Mouse (Mus musculus) hindbrain, embryonic 14.5 days (tissue): ENCODE measurements around the gene Hvcn1. TPM values are rescaled to one million over a fixed set of nuclear protein-coding genes. Genes with fewer than 3 reads are reported as not detected.

Source experiments
- ATAC-seq: fragments of 200-750 bp; cut with Nextera tagmentation; 2 replicates; pipeline ENCODE4 v1.8.0; 2017; ENCODE audit warnings: moderate number of reproducible peaks, mild to moderate bottlenecking, moderate TSS enrichment, moderate library complexity; ENCODE audit not compliant: low FRiP score
- DNase-seq: peaks from one replicate; pipeline ENCODE4 v3.0.0-alpha.2; 2015; ENCODE audit warnings: low spot score
- H3K27ac ChIP-seq: fragments of 300-500 bp; sonication (generic); 2 replicates; pipeline ENCODE4 v1.5.1; 2014; ENCODE audit warnings: mild to moderate bottlenecking, moderate library complexity
- H3K27me3 ChIP-seq: fragments of 300-500 bp; sonication (generic); 2 replicates; pipeline ENCODE4 v1.6.1; 2014; ENCODE audit warnings: mild to moderate bottlenecking, low read length, mixed read lengths; ENCODE audit not compliant: control insufficient read depth, insufficient read depth
- H3K36me3 ChIP-seq: fragments of 300-500 bp; sonication (generic); replicated peaks from 2 replicates; pipeline ENCODE4 v1.6.1; 2014; ENCODE audit not compliant: control insufficient read depth, insufficient read depth
- H3K4me1 ChIP-seq: fragments of 300-500 bp; sonication (generic); replicated peaks from 2 replicates; pipeline ENCODE4 v1.6.1; 2014; ENCODE audit warnings: antibody characterized with exemption, low read length, mixed read lengths; ENCODE audit not compliant: control insufficient read depth, insufficient read depth
- H3K4me2 ChIP-seq: fragments of 300-500 bp; sonication (generic); replicated peaks from 2 replicates; pipeline ENCODE4 v1.6.1; 2014; ENCODE audit warnings: mild to moderate bottlenecking, moderate library complexity
- H3K4me3 ChIP-seq: fragments of 300-500 bp; sonication (generic); replicated peaks from 2 replicates; pipeline ENCODE4 v1.5.1; 2014; ENCODE audit warnings: mild to moderate bottlenecking, low read length
- H3K9ac ChIP-seq: fragments of 300-500 bp; sonication (generic); 2 replicates; pipeline ENCODE4 v1.6.1; 2014
- H3K9me3 ChIP-seq: fragments of 300-500 bp; sonication (generic); 2 replicates; pipeline ENCODE4 v1.6.1; 2016; ENCODE audit warnings: low read length; ENCODE audit not compliant: control insufficient read depth
- WGBS: fragments of 180-500 bp; shearing (Covaris S2); extraction: QIAGEN DNeasy Blood & Tissue Kit; methylation state at CpG from one replicate; pipeline ENCODE4 v1.1.7; 2014; 5-methylcytosine and 5-hydroxymethylcytosine counted together
- polyA plus RNA-seq: library from polyadenylated mRNA; unstranded; fragments of >200 nt; fragmentation: Nextera tagmentation; extraction: Ambion mirVana; gene quantifications from 2 replicates; pipeline ENCODE4 v1.2.1, GENCODE M21; 2014

The Hvcn1 gene
- polyA plus RNA-seq, 1 experiment from 2014 or later = 1.5 TPM

DNA sequence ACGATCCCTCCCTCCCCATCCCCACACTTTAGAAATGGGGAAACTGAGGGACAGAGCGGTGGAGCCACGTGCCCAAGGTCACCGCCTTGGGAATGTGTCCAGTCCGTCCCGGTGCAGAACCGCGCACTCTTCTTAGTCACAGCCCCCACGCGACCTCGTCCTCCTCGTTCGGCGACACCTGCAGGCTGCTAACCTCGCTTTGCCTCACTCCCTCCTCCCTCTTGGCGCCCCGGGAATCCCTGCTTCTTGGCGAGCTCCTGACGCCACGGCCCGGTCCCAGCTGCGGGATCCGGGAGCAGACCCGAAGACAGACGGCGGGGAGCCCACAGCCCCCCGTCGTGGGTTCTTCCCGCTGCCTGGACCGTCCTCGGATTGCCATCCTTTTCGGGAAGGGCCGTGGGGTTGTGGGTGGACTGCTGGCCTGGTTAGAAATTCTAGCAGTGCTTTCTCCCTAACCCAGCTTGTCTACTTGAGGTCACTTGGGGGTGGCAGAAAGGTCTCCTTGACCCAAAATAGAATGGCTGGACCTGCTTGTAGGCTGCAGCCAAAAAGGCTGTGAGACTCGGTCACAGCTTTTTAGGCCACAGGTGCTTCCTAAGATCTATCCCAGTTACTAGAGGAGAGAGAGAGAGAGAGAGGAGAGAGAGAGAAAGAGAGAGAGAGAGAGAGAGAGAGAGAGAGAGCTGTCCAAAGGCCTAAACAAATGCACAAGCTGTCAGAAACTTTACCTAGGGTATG lies 78.6 kb downstream of the Hvcn1 start:
- H3K4me1 ChIP-seq = peaks cover 14% of the 10 kb centered on the region
- H3K9me3 ChIP-seq = no peaks in the 10 kb centered on the region
- peak overlapping the region; percentile 92 for H3K9ac ChIP-seq
- peak overlapping the region; percentile 96 for H3K4me3 ChIP-seq
- 1% methylated on average over 34 of the region's 34 CpGs for WGBS
- ATAC-seq (peak; percentile 46; the same call in 1 of the 2 replicates), DNase-seq (peak; percentile 35)
- H3K36me3 ChIP-seq = no peaks in the 10 kb centered on the region; the same call in 1 of the 2 replicates
- H3K27me3 ChIP-seq = no peaks in the 10 kb centered on the region
- peak overlapping the region; percentile 100 for H3K4me2 ChIP-seq
- H3K27ac ChIP-seq = peak overlapping the region; percentile 90

- no peak for ATAC-seq
- Histone ChIP-seq H3K9me3 (no peaks in the 10 kb centered on the region), H3K9ac (peak overlapping the region; percentile 92; the same call in 1 of the 2 replicates), H3K4me2 (peak overlapping the region; percentile 100), H3K4me1 (peaks cover 14% of the 10 kb centered on the region), H3K4me3 (peak overlapping the region; percentile 96), H3K36me3 (no peaks in the 10 kb centered on the region; the same call in 1 of the 2 replicates), H3K27me3 (no peaks in the 10 kb centered on the region), H3K27ac (no peak overlapping the region)
- no peak for DNase-seq
- WGBS = 57% methylated on average over 7 of the region's 7 CpGs
These were observed 79.2 kb downstream of the Hvcn1 start for GRCm38 (mm10) chr5:122285767-122286150.

- Histone ChIP-seq H3K9me3 (no peaks in the 10 kb centered on the region), H3K9ac (no peak overlapping the region), H3K4me1 (peaks cover 14% of the 10 kb centered on the region), H3K36me3 (no peaks in the 10 kb centered on the region; the same call in 1 of the 2 replicates), H3K27me3 (no peaks in the 10 kb centered on the region), H3K4me2 (peak overlapping the region; percentile 100), H3K4me3 (no peak overlapping the region; the same call in 1 of the 2 replicates), H3K27ac (no peak overlapping the region)
- no peak for DNase-seq
- 84% methylated on average over 10 of the region's 10 CpGs for WGBS
- ATAC-seq = no peak
These were observed 79.6 kb downstream of the Hvcn1 start for GRCm38 (mm10) chr5:122286191-122286590.

DNA sequence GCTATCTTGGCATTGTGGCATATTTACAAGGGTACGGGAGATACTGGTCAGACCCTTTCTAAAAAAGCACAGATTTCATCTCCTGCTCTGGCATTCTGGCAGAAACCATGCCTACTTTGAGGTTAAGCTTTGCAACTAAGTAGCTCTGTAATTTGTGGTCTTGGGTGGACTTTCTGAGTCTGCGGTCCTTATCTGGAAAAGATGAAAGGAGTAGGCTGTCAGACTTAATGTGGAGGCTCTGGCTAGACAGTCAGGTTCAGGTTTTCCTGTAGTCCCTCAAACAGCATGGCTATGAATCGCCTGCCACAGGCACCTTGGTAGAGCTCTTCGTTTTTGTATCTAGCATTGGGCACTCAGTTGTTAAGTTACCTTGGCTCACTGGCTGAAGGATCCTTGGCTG lies 80.4 kb downstream of the Hvcn1 start:
- peaks cover 14% of the 10 kb centered on the region for H3K4me1 ChIP-seq
- no peaks in the 10 kb centered on the region for H3K9me3 ChIP-seq
- DNase-seq (no peak), ATAC-seq (no peak)
- WGBS = 92% methylated on average over 4 of the region's 4 CpGs
- H3K36me3 ChIP-seq = no peaks in the 10 kb centered on the region; the same call in 1 of the 2 replicates
- no peaks in the 10 kb centered on the region for H3K27me3 ChIP-seq
- H3K27ac ChIP-seq = no peak overlapping the region
- H3K4me2 ChIP-seq = no peak overlapping the region
- no peak overlapping the region for H3K9ac ChIP-seq
- no peak overlapping the region for H3K4me3 ChIP-seq

DNA sequence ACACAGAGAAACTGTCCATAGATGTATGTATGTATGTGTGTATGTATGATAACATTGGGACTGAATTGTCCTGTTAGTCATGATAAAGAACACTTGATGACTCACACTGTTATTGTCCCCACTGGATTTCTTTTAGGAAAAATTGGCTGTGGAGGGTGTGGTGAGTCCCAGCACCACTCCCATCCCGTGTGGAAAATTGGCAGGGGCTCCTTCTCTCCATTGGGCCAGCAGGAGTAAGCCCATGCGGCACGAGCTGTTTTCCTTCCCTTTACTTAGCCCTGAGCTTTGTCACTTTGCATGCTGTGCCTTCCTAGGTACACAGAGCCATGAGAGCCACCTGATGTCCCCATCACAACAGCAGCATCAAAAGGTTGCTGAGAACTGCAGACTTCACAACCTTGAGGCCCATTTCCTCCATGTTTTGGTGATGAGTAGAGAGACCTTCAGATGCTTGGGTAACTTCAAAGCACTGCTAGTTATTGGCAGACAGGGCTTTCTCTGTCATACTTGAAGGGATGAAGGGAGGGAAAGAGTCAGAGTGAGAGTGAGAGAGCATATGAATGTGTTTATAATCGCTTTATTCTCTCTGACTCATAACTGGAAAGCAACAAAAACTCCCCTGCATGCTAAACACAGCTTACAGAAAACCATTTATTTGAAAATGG lies 81.7 kb downstream of the Hvcn1 start:
- peaks cover 14% of the 10 kb centered on the region for H3K4me1 ChIP-seq
- H3K4me2 ChIP-seq = no peak overlapping the region
- no peaks in the 10 kb centered on the region for H3K9me3 ChIP-seq
- H3K27ac ChIP-seq = no peak overlapping the region
- no peaks in the 10 kb centered on the region; the same call in 1 of the 2 replicates for H3K36me3 ChIP-seq
- DNase-seq (no peak), ATAC-seq (no peak)
- no peak overlapping the region for H3K9ac ChIP-seq
- no peak overlapping the region for H3K4me3 ChIP-seq
- no peaks in the 10 kb centered on the region for H3K27me3 ChIP-seq
- WGBS = 94% methylated on average over 4 of the region's 4 CpGs

- Histone ChIP-seq H3K4me2 (no peak overlapping the region), H3K4me3 (no peak overlapping the region), H3K9ac (no peak overlapping the region), H3K36me3 (no peaks in the 10 kb centered on the region; the same call in 1 of the 2 replicates), H3K4me1 (peaks cover 13% of the 10 kb centered on the region), H3K27me3 (no peaks in the 10 kb centered on the region), H3K27ac (no peak overlapping the region), H3K9me3 (no peaks in the 10 kb centered on the region)
- WGBS = 57% methylated on average over 6 of the region's 6 CpGs
- no peak for DNase-seq
- no peak for ATAC-seq
These were observed 84.5 kb downstream of the Hvcn1 start for GRCm38 (mm10) chr5:122291149-122291548.

Other genes with a start within 250 kb of the Hvcn1 start
- gene Cux2, start 156.7 kb upstream of the Hvcn1 start, polyA plus RNA-seq = 25.5 and 28.1 TPM in 2 replicates
- gene Myl2, start 105.9 kb upstream of the Hvcn1 start, polyA plus RNA-seq = 0.80 and 0.86 TPM in 2 replicates
- 0.23 TPM in 1 of 2 replicates, not detected in the other for gene Ccdc63, start 66.0 kb upstream of the Hvcn1 start, polyA plus RNA-seq
- gene Ppp1cc, start 48.5 kb upstream of the Hvcn1 start, polyA plus RNA-seq = 200 and 229 TPM in 2 replicates
- 4.4 and 6.5 TPM in 2 replicates for gene Tctn1, start 57.7 kb downstream of the Hvcn1 start, polyA plus RNA-seq
- 8.4 and 8.5 TPM in 2 replicates for gene Pptc7, start 77.6 kb downstream of the Hvcn1 start, polyA plus RNA-seq
- 15.5 and 16.2 TPM in 2 replicates for gene Rad9b, start 147.4 kb downstream of the Hvcn1 start, polyA plus RNA-seq
- gene Vps29, start 147.6 kb downstream of the Hvcn1 start, polyA plus RNA-seq = 342 and 352 TPM in 2 replicates
- gene Gpn3, start 165.1 kb downstream of the Hvcn1 start, polyA plus RNA-seq = 38.9 and 42.0 TPM in 2 replicates
- 155 and 156 TPM in 2 replicates for gene Fam216a, start 165.6 kb downstream of the Hvcn1 start, polyA plus RNA-seq
- gene Arpc3, start 185.1 kb downstream of the Hvcn1 start, polyA plus RNA-seq = 57.1 and 62.5 TPM in 2 replicates
- 27.2 and 28.8 TPM in 2 replicates for gene Anapc7, start 214.9 kb downstream of the Hvcn1 start, polyA plus RNA-seq